1 mouse cellular context compared by ENCODE assay signal in the genomic region with DNA sequence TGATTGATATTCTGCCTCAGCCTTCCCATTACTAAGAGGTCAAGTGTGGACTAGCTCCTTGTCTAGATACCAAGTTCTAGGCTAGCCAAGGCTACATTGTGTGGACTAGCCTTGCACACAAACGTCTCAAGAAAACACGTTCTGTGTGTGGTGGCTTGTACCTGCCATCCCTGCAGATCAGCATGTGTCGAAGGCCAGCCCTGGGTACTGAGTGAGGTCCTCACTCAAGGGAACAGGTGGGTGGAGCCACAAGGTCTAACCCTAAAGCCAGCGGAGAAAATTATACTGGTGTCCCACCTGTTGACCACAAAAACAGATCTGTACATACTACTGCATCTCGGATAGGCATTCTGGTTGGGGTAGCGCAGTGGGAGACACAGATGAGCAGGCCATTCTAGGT.
TF ChIP-seq lines count a peak whose summit lies in the region.

No protein-coding gene starts in this region.

TF ChIP-seq in MEL, 35 proteins besides CTCF, POLR2A, EP300 and RAD21:
- no peak for TF ChIP-seq TCF12 (IDR thresholded peaks at IDR 0.05; ENCODE audit: low read depth, low read length)
- TF ChIP-seq E2F4 (IDR thresholded peaks at IDR 0.05; ENCODE audit: borderline replicate concordance, low read depth, low read length) = 0 out of 2 replicates have a peak, but pooled peaks have one; percentile 22
